Comparison of ENCODE assay signal across 11 mouse cellular contexts in genomic region chr9:72643651-72644417, GRCm38 (mm10). TPM values are rescaled to one million over a fixed set of nuclear protein-coding genes. Genes with fewer than 3 reads are reported as not detected.
DNase-seq lines count a peak whose midpoint lies in the region; ATAC-seq and TF ChIP-seq lines count a peak whose summit lies in the region.
"Had no signal": no experiment of that assay in that cellular context is flagged by ENCODE, and none has a peak within 500 bp of the region (broad histone marks: within the 10 kb centered on the region; RNA-seq: fewer than 3 reads in every experiment).

No protein-coding gene starts in this region.

- peaks cover 30% of the 10 kb centered on the region for H3K4me1 ChIP-seq in heart, embryonic 12.5 days (replicated peaks)
- 0 out of 2 replicates have a peak, but pooled peaks cover 2% of the 10 kb centered on the region for H3K4me1 ChIP-seq in embryonic facial prominence, embryonic 11.5 days (ENCODE audit: control insufficient read depth, insufficient read depth, low read length)
- peaks cover 36% of the 10 kb centered on the region for H3K4me1 ChIP-seq in limb, embryonic 12.5 days (replicated peaks)

- intact Hi-C loops in heart, postnatal 25 days (cut with DNase I): no loop called here
- intact Hi-C loops in left cerebral cortex, adult 2 months (cut with DNase I): no loop called here

- H3K9ac ChIP-seq in heart, embryonic 12.5 days: no peak overlapping the region
- no peak overlapping the region for H3K9ac ChIP-seq in embryonic facial prominence, embryonic 11.5 days (replicated peaks; ENCODE audit: low read length)
- no peak overlapping the region for H3K9ac ChIP-seq in limb, embryonic 12.5 days (replicated peaks)

- peak overlapping the region; percentile 26 for H3K27ac ChIP-seq in heart, embryonic 12.5 days (ENCODE audit: poor library complexity, severe bottlenecking)
- H3K27ac ChIP-seq in embryonic facial prominence, embryonic 11.5 days (replicated peaks; ENCODE audit: low read depth, low read length): 0 out of 2 replicates have a peak overlapping the region, but pooled peaks have one; percentile 3
- H3K27ac ChIP-seq in limb, embryonic 12.5 days: peak overlapping the region; percentile 84
- no peak overlapping the region for H3K27ac ChIP-seq in left cerebral cortex, adult 2 months
- H3K27ac ChIP-seq: macrophage had no signal

- H3K36me3 ChIP-seq in heart, embryonic 12.5 days: no peaks in the 10 kb centered on the region
- H3K36me3 ChIP-seq in embryonic facial prominence, embryonic 11.5 days (replicated peaks; ENCODE audit: control insufficient read depth, insufficient read depth, low read depth, low read length): no peaks in the 10 kb centered on the region
- H3K36me3 ChIP-seq in limb, embryonic 12.5 days: no peaks in the 10 kb centered on the region
- H3K36me3 ChIP-seq: G1E had no signal

- H3K4me3 ChIP-seq in heart, embryonic 12.5 days: no peak overlapping the region
- no peak overlapping the region for H3K4me3 ChIP-seq in embryonic facial prominence, embryonic 11.5 days (ENCODE audit: low read depth, low read length)
- no peak overlapping the region for H3K4me3 ChIP-seq in limb, embryonic 12.5 days (replicated peaks)
- no peak overlapping the region for H3K4me3 ChIP-seq in left cerebral cortex, adult 2 months

- H3K4me2 ChIP-seq in heart, embryonic 12.5 days: no peak overlapping the region
- no peak overlapping the region for H3K4me2 ChIP-seq in embryonic facial prominence, embryonic 11.5 days (ENCODE audit: low read depth, low read length)
- no peak overlapping the region for H3K4me2 ChIP-seq in limb, embryonic 12.5 days

- 79% methylated on average over 6 of the region's 6 CpGs for WGBS in heart, embryonic 12.5 days
- WGBS in embryonic facial prominence, embryonic 11.5 days: 61% methylated on average over 6 of the region's 6 CpGs
- WGBS in limb, embryonic 12.5 days: 80% methylated on average over 6 of the region's 6 CpGs

- H3K9me3 ChIP-seq in heart, embryonic 12.5 days (replicated peaks): no peaks in the 10 kb centered on the region
- no peaks in the 10 kb centered on the region for H3K9me3 ChIP-seq in embryonic facial prominence, embryonic 11.5 days (replicated peaks; ENCODE audit: control insufficient read depth, low read length)
- no peaks in the 10 kb centered on the region for H3K9me3 ChIP-seq in limb, embryonic 12.5 days

- no peak for ATAC-seq in heart, embryonic 12.5 days (ENCODE audit: insufficient number of reproducible peaks, low FRiP score)
- ATAC-seq in embryonic facial prominence, embryonic 11.5 days (replicated peaks; ENCODE audit: insufficient number of reproducible peaks, low FRiP score, low TSS enrichment, low read depth): no peak
- ATAC-seq in limb, embryonic 12.5 days (ENCODE audit: insufficient number of reproducible peaks, insufficient read depth, low FRiP score, low TSS enrichment, low read depth): no peak

- DNase-seq in heart, postnatal 25 days (ENCODE audit: low spot score): no peak
- DNase-seq in 3134 (ENCODE audit: extremely low read depth, insufficient read length, low spot score): peak; percentile 64
- DNase-seq in embryonic facial prominence, embryonic 11.5 days (ENCODE audit: low spot score): no peak
- DNase-seq in T-cell, adult 2 months (ENCODE audit: low spot score): no peak
- DNase-seq in left cerebral cortex, adult 2 months (ENCODE audit: extremely low spot score in 1 of 2, low spot score in 2 of 2): no peak
- DNase-seq in retina, postnatal 1 day: no peak
- DNase-seq: right cerebral cortex, adult 18-20 months had no signal

- no peak for TF ChIP-seq CTCF in left cerebral cortex, adult 2 months (IDR thresholded peaks at IDR 0.05)

- H3K27me3 ChIP-seq in heart, embryonic 12.5 days (replicated peaks): no peaks in the 10 kb centered on the region
- H3K27me3 ChIP-seq in embryonic facial prominence, embryonic 11.5 days (ENCODE audit: control insufficient read depth, insufficient read depth, low read length): no peaks in the 10 kb centered on the region
- no peaks in the 10 kb centered on the region for H3K27me3 ChIP-seq in limb, embryonic 12.5 days

RNA-seq across cellular contexts. Expression of gene Nedd4, which starts 18.3 kb away (rescaled TPM):
- 624 and 643 TPM in 2 replicates for polyA plus RNA-seq in heart, embryonic 12.5 days (2016; fragmentation: Nextera tagmentation; extraction: Ambion mirVana)
- total RNA-seq in heart, postnatal 25 days (2021): 100 to 1,000 TPM; 337 to 377 TPM
- 825 and 859 TPM in 2 replicates for polyA plus RNA-seq in embryonic facial prominence, embryonic 11.5 days (2014; fragmentation: Nextera tagmentation; extraction: Ambion mirVana)
- 815 and 839 TPM in 2 replicates for polyA plus RNA-seq in limb, embryonic 12.5 days (2016; fragmentation: Nextera tagmentation; extraction: Ambion mirVana)
- total RNA-seq in left cerebral cortex, adult 2 months (2021): 100 to 1,000 TPM; 268 to 283 TPM
